Mouse (Mus musculus) CH12.LX (cell line): ENCODE data around the gene Kctd19. TPM values are rescaled to one million over a fixed set of nuclear protein-coding genes. Genes with fewer than 3 reads are reported as not detected.

Source experiments
- polyA plus RNA-seq: library from polyadenylated mRNA; unstranded; fragments of >175 nt; gene quantifications from 2 replicates; pipeline ENCODE4 v1.2.1, GENCODE M21; 2012; ENCODE audit warnings: low read depth; ENCODE audit not compliant: insufficient read length
- total RNA-seq, 2 experiments: library from RNA; depleted of rRNA; stranded (reverse); fragments of 300-350 nt in 1 of 2; fragments of >200 nt in 1 of 2; gene quantifications; 2 replicates each; pipeline ENCODE4 v1.2.3; 2012 to 2014

Gene Kctd19
- total and polyA plus RNA-seq, 3 experiments, result 0.08 TPM; not detected in 2

Other genes starting within 250 kb of the Kctd19 start
Only the 20 nearest of the 24 such genes appear.
- gene D230025D16Rik, start 188.4 kb downstream of the Kctd19 start, total RNA-seq (2012; rRNA removed), result 10.7 and 11.9 TPM in 2 replicates
- 19.2 and 21.5 TPM in 2 replicates for gene D230025D16Rik, start 188.4 kb downstream of the Kctd19 start, total RNA-seq (2014; rRNA removed)
- 13.5 and 14.0 TPM in 2 replicates for gene D230025D16Rik, start 188.4 kb downstream of the Kctd19 start, polyA plus RNA-seq
- 4.0 and 4.1 TPM in 2 replicates for gene B3gnt9, start 158.3 kb downstream of the Kctd19 start, total RNA-seq (2012; rRNA removed)
- gene B3gnt9, start 158.3 kb downstream of the Kctd19 start, total RNA-seq (2014; rRNA removed), result 0.66 and 0.78 TPM in 2 replicates
- 0.57 and 0.91 TPM in 2 replicates for gene B3gnt9, start 158.3 kb downstream of the Kctd19 start, polyA plus RNA-seq
- gene Tradd, start 148.9 kb downstream of the Kctd19 start, total RNA-seq (2012; rRNA removed), result 30.8 and 31.0 TPM in 2 replicates
- gene Tradd, start 148.9 kb downstream of the Kctd19 start, total RNA-seq (2014; rRNA removed), result 20.4 and 20.7 TPM in 2 replicates
- 18.6 and 24.3 TPM in 2 replicates for gene Tradd, start 148.9 kb downstream of the Kctd19 start, polyA plus RNA-seq
- 8.6 and 10.5 TPM in 2 replicates for gene Fbxl8, start 148.9 kb downstream of the Kctd19 start, total RNA-seq (2012; rRNA removed)
- gene Fbxl8, start 148.9 kb downstream of the Kctd19 start, total RNA-seq (2014; rRNA removed), result 4.6 and 5.2 TPM in 2 replicates
- 5.4 and 5.9 TPM in 2 replicates for gene Fbxl8, start 148.9 kb downstream of the Kctd19 start, polyA plus RNA-seq
- 0.08 TPM in 1 of 2 replicates, not detected in the other for gene Hsf4, start 143.7 kb downstream of the Kctd19 start, total RNA-seq (2012; rRNA removed)
- not detected in 2 replicates for gene Hsf4, start 143.7 kb downstream of the Kctd19 start, total RNA-seq (2014; rRNA removed)
- gene Hsf4, start 143.7 kb downstream of the Kctd19 start, polyA plus RNA-seq, result not detected in 2 replicates
- gene Nol3, start 137.4 kb downstream of the Kctd19 start, total RNA-seq (2012; rRNA removed), result 0.34 and 0.42 TPM in 2 replicates
- not detected in 2 replicates for gene Nol3, start 137.4 kb downstream of the Kctd19 start, total RNA-seq (2014; rRNA removed)
- 0.31 TPM in 1 of 2 replicates, not detected in the other for gene Nol3, start 137.4 kb downstream of the Kctd19 start, polyA plus RNA-seq
- 4.7 and 4.8 TPM in 2 replicates for gene 4931428F04Rik, start 123.6 kb downstream of the Kctd19 start, total RNA-seq (2012; rRNA removed)
- gene 4931428F04Rik, start 123.6 kb downstream of the Kctd19 start, total RNA-seq (2014; rRNA removed), result 2.2 and 2.7 TPM in 2 replicates
- 9.1 and 9.4 TPM in 2 replicates for gene 4931428F04Rik, start 123.6 kb downstream of the Kctd19 start, polyA plus RNA-seq
- 10.9 and 12.5 TPM in 2 replicates for gene Exoc3l, start 117.4 kb downstream of the Kctd19 start, total RNA-seq (2012; rRNA removed)
- 3.9 and 4.4 TPM in 2 replicates for gene Exoc3l, start 117.4 kb downstream of the Kctd19 start, total RNA-seq (2014; rRNA removed)
- 6.3 and 7.5 TPM in 2 replicates for gene Exoc3l, start 117.4 kb downstream of the Kctd19 start, polyA plus RNA-seq
- 51.0 and 62.4 TPM in 2 replicates for gene E2f4, start 115.8 kb downstream of the Kctd19 start, total RNA-seq (2012; rRNA removed)
- 34.1 and 39.9 TPM in 2 replicates for gene E2f4, start 115.8 kb downstream of the Kctd19 start, total RNA-seq (2014; rRNA removed)
- gene E2f4, start 115.8 kb downstream of the Kctd19 start, polyA plus RNA-seq, result 165 and 198 TPM in 2 replicates
- 1.4 and 1.6 TPM in 2 replicates for gene Elmo3, start 107.9 kb downstream of the Kctd19 start, total RNA-seq (2012; rRNA removed)
- 0.72 and 0.77 TPM in 2 replicates for gene Elmo3, start 107.9 kb downstream of the Kctd19 start, total RNA-seq (2014; rRNA removed)
- 1.3 and 2.4 TPM in 2 replicates for gene Elmo3, start 107.9 kb downstream of the Kctd19 start, polyA plus RNA-seq
- gene Lrrc29, start 87.2 kb downstream of the Kctd19 start, total RNA-seq (2012; rRNA removed), result 1.7 and 1.8 TPM in 2 replicates
- gene Lrrc29, start 87.2 kb downstream of the Kctd19 start, total RNA-seq (2014; rRNA removed), result 0.73 and 1.4 TPM in 2 replicates
- 1.4 and 1.8 TPM in 2 replicates for gene Lrrc29, start 87.2 kb downstream of the Kctd19 start, polyA plus RNA-seq
- 88.1 and 113 TPM in 2 replicates for gene Tmem208, start 87.1 kb downstream of the Kctd19 start, total RNA-seq (2012; rRNA removed)
- 133 and 135 TPM in 2 replicates for gene Tmem208, start 87.1 kb downstream of the Kctd19 start, total RNA-seq (2014; rRNA removed)
- gene Tmem208, start 87.1 kb downstream of the Kctd19 start, polyA plus RNA-seq, result 76.2 and 99.9 TPM in 2 replicates
- gene Fhod1, start 65.5 kb downstream of the Kctd19 start, total RNA-seq (2012; rRNA removed), result 3.1 and 3.5 TPM in 2 replicates
- 0.81 and 1.8 TPM in 2 replicates for gene Fhod1, start 65.5 kb downstream of the Kctd19 start, total RNA-seq (2014; rRNA removed)
- 7.4 and 8.1 TPM in 2 replicates for gene Fhod1, start 65.5 kb downstream of the Kctd19 start, polyA plus RNA-seq
- 3.5 and 4.5 TPM in 2 replicates for gene Slc9a5, start 64.7 kb downstream of the Kctd19 start, total RNA-seq (2012; rRNA removed)
- gene Slc9a5, start 64.7 kb downstream of the Kctd19 start, total RNA-seq (2014; rRNA removed), result 0.72 and 0.95 TPM in 2 replicates
- 3.1 and 3.5 TPM in 2 replicates for gene Slc9a5, start 64.7 kb downstream of the Kctd19 start, polyA plus RNA-seq
- 0.80 and 1.1 TPM in 2 replicates for gene Plekhg4, start 40.2 kb downstream of the Kctd19 start, total RNA-seq (2012; rRNA removed)
- 0.44 and 0.59 TPM in 2 replicates for gene Plekhg4, start 40.2 kb downstream of the Kctd19 start, total RNA-seq (2014; rRNA removed)
- 0.33 and 0.54 TPM in 2 replicates for gene Plekhg4, start 40.2 kb downstream of the Kctd19 start, polyA plus RNA-seq
- 0.34 and 0.38 TPM in 2 replicates for gene Lrrc36, start 69 bp upstream of the Kctd19 start, total RNA-seq (2012; rRNA removed)
- gene Lrrc36, start 69 bp upstream of the Kctd19 start, total RNA-seq (2014; rRNA removed), result 0.26 TPM in 1 of 2 replicates, not detected in the other
- gene Lrrc36, start 69 bp upstream of the Kctd19 start, polyA plus RNA-seq, result 0.19 TPM in 2 replicates
- gene Tppp3, start 58.0 kb upstream of the Kctd19 start, total RNA-seq (2012; rRNA removed), result 0.25 TPM in 2 replicates
- not detected in 2 replicates for gene Tppp3, start 58.0 kb upstream of the Kctd19 start, total RNA-seq (2014; rRNA removed)
- 0.39 and 0.49 TPM in 2 replicates for gene Tppp3, start 58.0 kb upstream of the Kctd19 start, polyA plus RNA-seq
- 2.1 and 2.6 TPM in 2 replicates for gene Zdhhc1, start 83.4 kb upstream of the Kctd19 start, total RNA-seq (2012; rRNA removed)
- gene Zdhhc1, start 83.4 kb upstream of the Kctd19 start, total RNA-seq (2014; rRNA removed), result 0.86 and 1.6 TPM in 2 replicates
- 2.6 and 3.6 TPM in 2 replicates for gene Zdhhc1, start 83.4 kb upstream of the Kctd19 start, polyA plus RNA-seq
- gene Hsd11b2, start 105.3 kb upstream of the Kctd19 start, total RNA-seq (2012; rRNA removed), result not detected in 2 replicates
- gene Hsd11b2, start 105.3 kb upstream of the Kctd19 start, total RNA-seq (2014; rRNA removed), result not detected in 2 replicates
- gene Hsd11b2, start 105.3 kb upstream of the Kctd19 start, polyA plus RNA-seq, result not detected in 2 replicates
- gene Atp6v0d1, start 152.5 kb upstream of the Kctd19 start, total RNA-seq (2012; rRNA removed), result 38.0 and 48.8 TPM in 2 replicates
- 51.0 and 55.3 TPM in 2 replicates for gene Atp6v0d1, start 152.5 kb upstream of the Kctd19 start, total RNA-seq (2014; rRNA removed)
- gene Atp6v0d1, start 152.5 kb upstream of the Kctd19 start, polyA plus RNA-seq, result 48.8 and 53.6 TPM in 2 replicates